Mouse (Mus musculus) bone marrow macrophage, adult 2 months (primary cell): Measurements from ENCODE around the gene Ncoa7.

Experiments used
- CTCF ChIP-seq: IDR thresholded peaks from 2 replicates; pipeline ENCODE4 v1.5.1; 2012; ENCODE audit warnings: low read depth, mild to moderate bottlenecking, low read length, moderate library complexity
- POLR2A ChIP-seq: IDR thresholded peaks from 2 replicates; pipeline ENCODE4 v1.6.1; 2012; ENCODE audit warnings: mild to moderate bottlenecking, low read depth, low read length, borderline replicate concordance

DNA sequence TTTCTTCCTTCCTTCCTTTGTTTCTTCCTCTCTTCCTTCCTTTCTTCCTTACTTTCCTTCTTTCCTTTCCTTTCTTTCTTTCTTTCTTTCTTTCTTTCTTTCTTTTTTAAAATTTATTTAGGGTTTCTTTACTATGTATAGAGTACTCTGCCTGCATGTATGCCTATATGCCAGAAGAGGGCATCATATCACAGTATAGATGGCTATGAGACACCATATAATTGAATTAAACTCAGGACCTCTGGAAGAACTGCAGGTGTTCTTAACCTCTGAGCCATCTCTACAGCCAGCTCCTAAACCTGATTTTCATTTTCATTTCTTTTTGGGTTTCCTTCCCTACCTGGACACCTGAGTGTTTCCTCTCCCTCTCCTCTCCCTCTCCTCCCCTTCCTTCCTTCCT, 180.2 kb downstream of the Ncoa7 start:
- TF ChIP-seq POLR2A, result no peak
- TF ChIP-seq CTCF, result no peak
